Mouse (Mus musculus): ENCODE data around the gene Tecr. TPM values are rescaled to one million over a fixed set of nuclear protein-coding genes. Genes with fewer than 3 reads are reported as not detected.
"Not testable (repeated sequence)": the region's sequence is repeated elsewhere in the genome, so short reads cannot be mapped to it uniquely, and the experiment has no call there.

Gene Tecr
- total and polyA plus RNA-seq, 3 experiments: 409 to 1,272 (median 723) TPM

GRCm38 (mm10) chr8:83618566-83618965 lies 10.8 kb upstream of the Tecr start:
- no peak for DNase-seq

- no peak for DNase-seq
Measured at GRCm38 (mm10) chr8:83617111-83617510, 9.3 kb upstream of the Tecr start.

- DNase-seq: no peak
Measured at GRCm38 (mm10) chr8:83616625-83617024, 8.9 kb upstream of the Tecr start.

GRCm38 (mm10) chr8:83613695-83614094 lies 5.9 kb upstream of the Tecr start:
- DNase-seq: no peak

GRCm38 (mm10) chr8:83611921-83612320 lies 4.2 kb upstream of the Tecr start:
- DNase-seq: no peak

GRCm38 (mm10) chr8:83609547-83610180 lies 1.9 kb upstream of the Tecr start:
- DNase-seq: no peak

- DNase-seq: no peak
Measured at GRCm38 (mm10) chr8:83609086-83609485, 1.3 kb upstream of the Tecr start.

- peak; percentile 93 for DNase-seq
Measured at GRCm38 (mm10) chr8:83608398-83608829, 643 bp upstream of the Tecr start.

- DNase-seq: peak; percentile 45
Measured at GRCm38 (mm10) chr8:83602650-83603029, 5.1 kb downstream of the Tecr start.

- no peak for DNase-seq
Measured at GRCm38 (mm10) chr8:83599814-83600213, 8.0 kb downstream of the Tecr start.

GRCm38 (mm10) chr8:83598146-83598545 lies 9.6 kb downstream of the Tecr start:
- DNase-seq: no peak

GRCm38 (mm10) chr8:83596369-83596768 lies 11.4 kb downstream of the Tecr start:
- no peak for DNase-seq

- DNase-seq: not testable (repeated sequence)
Measured at GRCm38 (mm10) chr8:83595050-83595345, 12.8 kb downstream of the Tecr start.

- DNase-seq: peak; percentile 98
Measured at GRCm38 (mm10) chr8:83594167-83595049, 13.4 kb downstream of the Tecr start.

GRCm38 (mm10) chr8:83593325-83594166 lies 14.2 kb downstream of the Tecr start:
- peak; percentile 0 for DNase-seq

- DNase-seq: no peak
Measured at GRCm38 (mm10) chr8:83592682-83593081, 15.1 kb downstream of the Tecr start.

GRCm38 (mm10) chr8:83590488-83591023 lies 17.2 kb downstream of the Tecr start:
- no peak for DNase-seq

- no peak for DNase-seq
Measured at GRCm38 (mm10) chr8:83588886-83589285, 18.9 kb downstream of the Tecr start.

- DNase-seq: no peak
Measured at GRCm38 (mm10) chr8:83587644-83588043, 20.1 kb downstream of the Tecr start.

- peak; percentile 42 for DNase-seq
Measured at GRCm38 (mm10) chr8:83585333-83585732, 22.4 kb downstream of the Tecr start.

- DNase-seq: no peak
Measured at GRCm38 (mm10) chr8:83584771-83585170, 23.0 kb downstream of the Tecr start.

GRCm38 (mm10) chr8:83583236-83583635 lies 24.5 kb downstream of the Tecr start:
- no peak for DNase-seq
